Mouse (Mus musculus) heart, adult 2 months (tissue): ENCODE measurements around the gene Efna3.

Source experiments
- CTCF ChIP-seq: fragments of 200-600 bp; IDR thresholded peaks from 2 replicates; pipeline ENCODE4 v1.8.1; 2022; ENCODE audit warnings: antibody characterized with exemption, mild to moderate bottlenecking, moderate library complexity
- EP300 ChIP-seq: fragments of 200-500 bp; IDR thresholded peaks from 2 replicates; pipeline ENCODE4 v1.6.1; 2011; ENCODE audit warnings: low read depth, low read length, control low read depth; ENCODE audit not compliant: insufficient read depth
- POLR2A ChIP-seq: fragments of 200-500 bp; IDR thresholded peaks from 2 replicates; pipeline ENCODE4 v1.6.1; 2011; ENCODE audit warnings: mild to moderate bottlenecking, low read depth, low read length, control low read depth; ENCODE audit not compliant: insufficient read depth

- TF ChIP-seq CTCF (peak; percentile 88), POLR2A (no peak), EP300 (peak; percentile 82; the same call in 1 of the 2 replicates)
These were observed 14.7 kb downstream of the Efna3 start for GRCm38 (mm10) chr3:89308089-89308488.
